Mouse (Mus musculus): Measurements from ENCODE around the gene Apc2. TPM values are rescaled to one million over a fixed set of nuclear protein-coding genes. Genes with fewer than 3 reads are reported as not detected.

Gene Apc2
- total RNA-seq, 2 experiments from 2014 or later: 93.4 to 103 TPM

DNA sequence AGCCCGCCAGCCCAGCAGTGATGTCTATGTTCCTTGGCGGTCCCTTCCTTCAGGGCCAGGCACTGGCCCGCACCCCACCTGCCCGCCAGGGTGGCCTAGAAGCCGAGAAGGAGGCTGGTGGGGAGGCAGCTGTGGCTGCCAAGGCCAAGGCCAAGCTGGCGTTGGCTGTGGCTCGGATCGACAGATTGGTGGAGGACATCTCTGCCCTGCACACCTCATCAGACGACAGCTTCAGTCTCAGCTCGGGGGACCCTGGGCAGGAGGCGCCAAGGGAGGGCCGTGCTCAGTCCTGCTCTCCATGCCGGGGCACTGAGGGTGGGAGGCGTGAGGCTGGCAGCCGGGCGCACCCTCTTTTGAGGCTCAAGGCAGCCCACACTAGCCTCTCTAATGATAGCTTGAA is 15.8 kb downstream of the Apc2 start:
- DNase-seq (ENCODE audit: low spot score in 2 of 2): no peak
- intact Hi-C loops (cut with DNase I): no loop called here

DNA sequence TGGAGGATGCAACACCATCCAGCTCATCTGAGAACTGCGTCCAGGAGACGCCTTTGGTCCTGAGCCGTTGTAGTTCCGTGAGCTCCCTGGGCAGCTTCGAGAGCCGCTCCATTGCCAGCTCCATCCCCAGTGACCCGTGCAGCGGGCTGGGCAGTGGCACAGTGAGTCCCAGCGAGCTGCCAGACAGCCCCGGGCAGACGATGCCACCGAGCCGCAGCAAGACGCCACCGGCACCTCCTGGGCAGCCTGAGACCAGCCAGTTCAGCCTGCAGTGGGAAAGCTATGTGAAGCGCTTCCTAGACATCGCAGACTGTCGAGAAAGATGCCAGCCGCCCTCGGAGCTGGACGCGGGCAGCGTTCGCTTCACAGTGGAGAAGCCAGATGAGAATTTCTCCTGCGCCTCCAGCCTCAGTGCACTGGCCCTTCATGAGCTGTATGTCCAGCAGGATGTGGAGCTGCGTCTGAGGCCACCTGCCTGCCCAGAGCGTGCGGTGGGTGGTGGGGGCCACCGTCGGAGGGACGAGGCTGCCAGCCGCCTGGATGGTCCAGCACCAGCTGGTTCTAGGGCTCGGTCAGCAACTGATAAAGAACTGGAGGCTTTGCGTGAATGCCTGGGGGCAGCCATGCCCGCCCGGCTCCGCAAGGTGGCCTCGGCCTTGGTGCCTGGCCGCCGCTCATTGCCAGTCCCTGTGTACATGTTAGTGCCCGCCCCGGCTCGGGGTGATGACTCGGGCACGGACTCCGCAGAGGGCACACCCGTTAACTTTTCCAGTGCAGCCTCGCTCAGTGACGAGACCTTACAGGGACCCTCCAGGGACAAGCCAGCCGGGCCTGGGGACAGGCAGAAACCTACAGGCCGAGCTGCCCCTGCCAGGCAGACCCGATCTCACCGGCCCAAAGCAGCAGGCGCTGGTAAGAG is 17.1 kb downstream of the Apc2 start:
- intact Hi-C loops (cut with DNase I): no loop called here

DNA sequence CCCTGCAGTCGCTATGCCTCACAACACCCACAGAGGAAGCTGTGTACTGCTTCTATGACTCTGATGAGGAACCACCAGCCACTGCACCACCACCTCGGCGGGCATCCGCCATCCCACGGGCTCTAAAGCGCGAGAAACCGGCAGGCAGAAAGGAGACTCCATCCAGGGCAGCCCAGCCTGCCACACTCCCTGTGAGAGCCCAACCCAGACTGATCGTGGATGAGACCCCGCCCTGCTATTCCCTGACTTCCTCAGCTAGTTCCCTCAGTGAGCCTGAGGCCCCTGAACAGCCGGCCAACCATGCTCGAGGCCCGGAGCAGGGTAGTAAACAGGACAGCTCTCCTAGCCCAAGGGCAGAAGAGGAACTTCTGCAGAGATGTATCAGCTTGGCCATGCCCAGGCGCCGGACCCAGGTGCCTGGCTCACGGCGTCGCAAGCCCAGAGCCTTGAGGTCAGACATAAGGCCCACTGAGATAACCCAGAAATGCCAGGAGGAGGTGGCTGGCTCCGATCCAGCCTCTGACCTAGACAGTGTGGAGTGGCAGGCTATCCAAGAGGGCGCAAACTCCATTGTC is 17.9 kb downstream of the Apc2 start:
- no peak for DNase-seq (ENCODE audit: low spot score in 2 of 2)
- intact Hi-C loops (cut with DNase I): no loop called here

More for the DNA sequence above, 17.1 kb downstream of the Apc2 start:
- DNase-seq (ENCODE audit: low spot score in 2 of 2): no peak

DNA sequence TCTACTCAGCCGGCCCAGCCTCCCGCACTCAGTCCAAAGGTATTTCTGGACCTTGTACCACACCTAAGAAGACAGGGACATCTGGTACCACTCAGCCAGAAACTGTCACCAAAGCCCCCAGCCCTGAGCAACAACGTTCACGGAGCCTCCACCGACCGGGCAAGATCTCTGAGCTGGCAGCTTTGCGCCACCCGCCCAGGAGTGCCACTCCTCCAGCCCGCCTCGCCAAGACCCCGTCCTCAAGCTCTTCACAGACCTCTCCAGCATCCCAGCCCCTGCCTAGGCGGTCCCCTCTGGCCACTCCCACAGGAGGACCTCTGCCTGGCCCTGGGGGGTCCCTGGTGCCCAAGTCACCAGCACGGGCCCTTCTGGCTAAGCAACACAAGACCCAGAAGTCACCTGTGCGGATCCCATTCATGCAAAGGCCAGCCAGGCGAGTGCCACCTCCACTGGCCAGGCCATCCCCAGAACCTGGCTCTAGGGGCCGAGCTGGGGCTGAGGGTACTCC is 18.8 kb downstream of the Apc2 start:
- no peak for DNase-seq (ENCODE audit: low spot score in 2 of 2)
- intact Hi-C loops (cut with DNase I): no loop called here

DNA sequence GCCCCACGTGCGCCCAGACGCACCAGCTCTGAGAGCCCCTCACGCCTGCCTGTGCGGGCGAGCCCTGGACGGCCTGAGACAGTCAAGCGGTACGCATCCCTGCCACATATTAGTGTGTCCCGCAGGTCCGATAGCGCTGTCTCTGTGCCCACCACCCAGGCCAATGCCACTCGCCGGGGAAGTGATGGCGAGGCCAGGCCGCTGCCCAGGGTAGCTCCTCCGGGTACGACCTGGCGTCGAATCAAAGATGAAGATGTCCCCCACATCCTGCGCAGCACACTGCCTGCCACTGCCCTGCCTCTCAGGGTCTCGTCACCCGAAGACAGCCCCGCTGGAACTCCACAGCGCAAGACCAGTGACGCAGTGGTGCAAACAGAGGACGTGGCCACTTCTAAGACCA is 19.5 kb downstream of the Apc2 start:
- intact Hi-C loops (cut with DNase I): no loop called here
- DNase-seq (ENCODE audit: low spot score in 2 of 2): no peak

DNA sequence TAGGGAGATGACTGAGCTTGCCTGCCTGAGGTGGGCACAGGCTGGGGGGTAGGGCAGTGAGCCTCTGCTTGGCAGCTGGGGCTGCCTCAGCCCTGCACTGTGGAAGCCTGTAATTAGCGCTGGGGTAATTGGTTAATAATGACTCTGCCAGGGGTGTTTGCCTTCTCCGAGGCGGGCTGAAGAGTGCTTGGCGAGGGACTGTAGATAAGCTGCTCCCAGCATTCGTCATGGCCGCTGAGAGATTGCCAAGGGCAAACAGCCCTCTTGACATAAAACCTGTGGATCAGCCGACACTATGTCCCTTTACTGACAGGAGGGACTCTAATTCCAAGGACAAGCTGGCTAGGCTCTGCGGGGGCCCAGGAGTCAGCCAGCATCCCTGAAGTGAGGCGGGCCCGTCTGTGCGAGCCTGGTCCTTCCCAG is 20.6 kb downstream of the Apc2 start:
- no peak for DNase-seq (ENCODE audit: low spot score in 2 of 2)
- intact Hi-C loops (cut with DNase I): no loop called here

DNA sequence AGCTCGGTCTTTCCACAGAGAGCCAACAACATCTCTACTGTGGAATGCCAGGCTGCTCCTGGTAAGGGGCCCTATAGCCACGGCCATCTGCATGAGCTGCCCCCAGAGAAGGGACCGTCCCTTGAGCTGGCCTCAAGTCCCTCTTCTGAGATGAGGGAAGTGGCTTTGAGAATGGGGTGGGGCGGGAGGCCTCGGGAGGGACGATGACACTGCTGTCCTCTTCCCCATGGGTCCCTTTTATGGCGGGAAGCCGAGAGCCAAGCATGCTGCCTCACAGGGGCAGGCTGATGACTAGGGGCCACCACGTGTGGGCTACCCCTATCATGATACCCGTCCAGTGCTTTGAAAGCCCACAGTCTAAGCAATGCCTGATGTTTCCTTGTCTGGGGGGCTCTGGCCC is 21.2 kb downstream of the Apc2 start:
- intact Hi-C loops (cut with DNase I): no loop called here
- DNase-seq (ENCODE audit: low spot score in 2 of 2): no peak

DNA sequence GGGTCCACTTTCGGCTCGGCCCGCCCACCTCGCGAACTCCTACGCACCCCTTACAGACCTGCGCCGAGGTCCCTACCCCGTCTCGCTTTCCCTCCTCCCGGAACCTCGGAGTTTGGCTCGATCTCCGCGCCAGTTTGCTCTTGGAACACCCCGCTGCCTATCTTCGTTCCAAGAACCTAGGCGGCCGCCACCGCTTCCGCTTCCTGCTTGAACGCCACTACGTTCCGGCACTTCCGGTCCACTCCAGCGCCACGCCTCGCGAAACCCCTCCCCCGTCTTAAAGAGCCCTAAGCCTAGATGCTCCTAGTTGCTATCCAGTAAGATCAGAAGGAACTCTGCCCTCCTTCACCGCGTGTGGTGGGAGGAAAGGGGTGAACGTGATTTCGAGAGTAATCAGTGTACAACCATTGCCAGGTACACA is 24.6 kb downstream of the Apc2 start, which contains the start of gene 2310011J03Rik:
2310011J03Rik (minus strand) TSS at position 198 of the 421 bp plus-strand sequence.
- DNase-seq (ENCODE audit: low spot score in 2 of 2): peak; percentile 91 to 96
- intact Hi-C loops (cut with DNase I): no loop called here

DNA sequence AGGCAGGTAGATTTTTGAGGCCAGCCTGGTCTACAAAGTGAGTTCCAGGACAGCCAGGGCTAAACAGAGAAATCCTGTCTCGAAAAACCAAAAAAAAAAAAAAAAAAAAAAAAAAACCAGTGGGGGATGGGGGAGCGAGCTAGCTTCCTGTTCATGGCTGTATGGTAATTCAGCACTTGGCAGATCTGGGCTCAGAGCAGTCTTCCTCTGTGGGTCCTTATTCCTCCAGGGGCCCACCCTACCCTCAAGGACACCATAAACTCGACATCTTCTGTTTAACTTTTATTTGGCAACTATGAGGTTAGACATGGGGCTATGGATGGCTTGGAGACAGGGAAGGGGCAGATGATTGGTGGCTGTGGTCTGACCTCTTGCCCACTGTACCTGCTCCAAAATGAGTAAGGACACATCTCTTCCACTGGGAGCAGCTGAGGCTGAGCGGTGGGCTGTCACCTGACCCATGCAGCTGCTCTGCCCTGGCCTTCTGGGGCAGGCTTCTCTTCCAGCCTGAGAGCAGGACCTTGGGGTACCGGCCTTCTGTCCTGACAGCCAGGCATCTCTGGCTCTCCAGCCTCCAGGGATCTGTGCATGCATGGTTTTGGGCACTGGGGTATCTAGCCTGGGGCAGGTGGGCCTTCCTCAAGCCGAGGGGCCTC is 25.4 kb downstream of the Apc2 start:
- intact Hi-C loops (cut with DNase I): no loop called here
- no peak for DNase-seq (ENCODE audit: low spot score in 2 of 2)

DNA sequence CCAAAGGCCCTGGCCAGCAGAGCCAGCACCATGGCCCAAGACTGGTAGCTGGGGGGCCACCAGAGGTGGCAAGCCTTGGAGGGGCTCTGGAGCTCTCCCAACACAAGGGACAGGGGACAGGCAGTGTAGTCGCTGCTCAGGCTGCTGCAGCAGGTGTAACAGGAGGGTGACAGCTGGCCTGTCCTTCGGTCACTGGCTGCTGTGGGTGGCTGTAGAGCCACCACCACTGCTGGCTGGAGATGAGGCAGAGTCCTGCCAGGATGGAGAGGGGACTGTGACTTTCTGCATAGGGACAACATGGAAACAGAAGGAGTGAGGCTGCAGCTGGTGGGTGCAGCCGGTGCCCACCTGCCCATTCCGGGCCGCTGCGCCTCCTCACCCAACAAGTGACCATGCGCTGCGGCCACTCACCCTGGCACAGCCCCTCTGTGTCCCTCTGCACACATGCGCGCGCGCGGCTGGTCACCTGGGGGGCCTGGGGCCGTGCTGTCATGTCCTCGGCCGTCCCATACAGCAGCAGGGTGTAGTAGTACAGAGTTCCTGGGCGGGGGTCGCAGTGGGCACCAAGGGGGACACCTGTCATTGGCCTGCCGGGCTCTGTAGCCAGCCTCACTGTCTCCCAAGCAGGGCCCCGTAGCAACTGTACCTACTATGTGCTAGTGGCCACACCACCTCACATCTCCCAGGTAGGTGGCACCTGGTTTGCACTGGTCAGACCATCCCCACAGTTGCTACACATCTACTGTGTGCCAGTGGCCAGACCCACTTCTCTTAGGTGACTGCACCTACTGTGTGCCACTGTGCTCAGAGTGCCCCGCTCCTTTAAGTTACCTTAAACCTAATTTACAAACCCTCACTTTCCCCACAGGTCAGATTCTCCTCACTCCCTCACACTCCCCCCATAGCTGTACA is 26.1 kb downstream of the Apc2 start:
- DNase-seq (ENCODE audit: low spot score in 2 of 2): no peak
- intact Hi-C loops (cut with DNase I): no loop called here

DNA sequence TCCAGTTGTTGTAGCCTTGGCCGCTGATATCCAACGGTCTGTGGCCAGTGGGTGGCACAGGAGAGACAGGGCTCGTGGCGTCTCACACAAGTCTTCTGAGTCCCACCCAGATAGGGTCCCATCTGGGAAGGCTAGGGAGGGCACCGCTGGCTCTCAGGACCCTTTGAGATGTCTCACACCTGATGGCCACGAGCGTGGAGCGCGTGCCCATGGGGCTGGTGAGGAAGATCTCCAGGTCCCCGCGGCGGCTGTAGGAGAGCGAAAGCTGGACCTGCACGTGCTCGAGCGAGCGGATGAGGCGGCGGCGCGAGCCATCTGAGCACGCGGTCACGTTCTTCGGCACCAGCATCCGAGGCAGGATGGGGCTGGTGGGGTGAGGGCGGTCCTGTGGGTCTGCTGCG is 27.0 kb downstream of the Apc2 start:
- intact Hi-C loops (cut with DNase I): no loop called here
- no peak for DNase-seq (ENCODE audit: low spot score in 2 of 2)

DNA sequence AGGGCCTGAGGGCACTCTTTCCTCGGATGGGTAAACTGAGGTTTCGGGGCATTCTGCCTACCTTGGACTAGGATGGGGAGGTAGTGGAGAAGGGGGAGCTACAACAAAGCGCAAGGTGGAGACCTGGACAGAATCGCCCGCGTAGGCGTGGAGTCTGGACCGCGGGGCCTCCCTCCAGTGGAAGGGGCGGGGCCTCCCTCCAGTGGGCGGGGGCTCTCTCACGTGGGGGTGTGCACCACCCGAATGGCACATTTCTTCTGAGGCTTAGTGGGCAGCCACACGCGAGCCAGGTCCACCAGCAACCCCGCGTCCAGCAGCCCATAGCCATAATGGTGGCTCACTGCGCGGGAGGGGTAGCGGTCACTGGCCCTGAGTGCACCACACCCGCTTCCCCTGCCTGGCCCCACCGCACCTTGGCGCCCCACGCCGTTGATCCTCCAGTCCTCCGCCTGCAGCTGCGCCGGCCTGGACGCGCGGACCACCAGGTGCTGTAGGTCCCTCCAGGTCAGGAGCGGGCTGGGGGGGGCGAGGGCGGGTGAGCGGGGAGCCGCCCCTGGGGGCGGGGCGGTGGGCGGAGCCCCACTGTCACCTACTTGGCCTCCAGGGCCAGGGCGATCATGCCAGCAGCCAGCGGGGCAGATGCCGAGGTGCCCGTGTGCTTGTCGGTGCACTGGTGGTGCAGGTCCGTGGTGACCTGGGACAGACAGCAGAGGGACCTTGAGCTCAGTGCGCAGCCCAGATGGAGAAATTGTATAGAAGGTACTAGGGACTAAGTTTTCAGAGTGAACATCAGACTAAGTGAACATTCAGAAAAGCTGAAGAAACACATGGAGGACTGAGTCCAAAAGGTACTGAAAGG is 27.7 kb downstream of the Apc2 start:
- peak in 1 of 2 experiments; percentile 55 for DNase-seq (ENCODE audit: low spot score in 2 of 2)
- intact Hi-C loops (cut with DNase I): no loop called here

DNA sequence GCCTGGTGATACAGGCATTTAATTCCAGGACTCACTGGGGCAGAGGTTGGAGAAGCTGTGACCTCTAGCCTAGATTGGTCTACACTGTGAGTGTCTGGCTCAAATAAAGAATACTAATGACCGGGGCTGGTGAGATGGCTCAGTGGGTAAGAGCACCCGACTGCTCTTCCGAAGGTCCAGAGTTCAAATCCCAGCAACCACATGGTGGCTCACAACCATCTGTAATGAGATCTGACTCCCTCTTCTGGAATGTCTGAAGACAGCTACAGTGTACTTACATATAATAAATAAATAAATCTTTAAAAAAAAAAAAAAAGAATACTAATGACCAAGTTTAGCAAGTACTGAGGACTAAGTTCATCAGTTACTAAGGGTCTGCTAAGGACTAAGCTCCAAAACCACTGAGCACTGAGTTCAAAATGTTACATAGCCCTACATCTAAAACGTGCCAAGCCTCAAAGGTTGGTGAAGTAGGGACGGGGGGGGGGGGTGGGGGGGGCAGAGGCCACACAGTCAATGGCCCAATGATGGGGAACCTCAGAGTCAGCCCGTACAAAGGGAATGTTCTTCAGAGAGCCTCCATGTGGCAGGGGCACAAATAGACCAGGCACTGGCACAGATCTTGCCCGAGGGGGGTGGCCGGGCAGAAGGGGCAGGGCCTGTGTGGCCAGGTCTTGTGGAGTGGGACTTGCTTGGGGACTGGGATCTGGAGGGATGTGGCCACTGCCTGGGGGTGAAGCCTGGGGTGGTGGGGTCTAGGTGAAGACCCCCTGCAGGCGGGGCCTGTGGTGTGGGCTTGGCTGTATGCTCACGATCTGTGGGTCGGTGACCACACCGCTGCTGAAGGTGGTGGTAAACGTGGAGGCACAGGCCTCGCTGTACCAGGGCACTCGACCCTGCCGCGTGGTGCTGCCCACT is 28.6 kb downstream of the Apc2 start:
- intact Hi-C loops (cut with DNase I): no loop called here
- no peak for DNase-seq (ENCODE audit: low spot score in 2 of 2)

DNA sequence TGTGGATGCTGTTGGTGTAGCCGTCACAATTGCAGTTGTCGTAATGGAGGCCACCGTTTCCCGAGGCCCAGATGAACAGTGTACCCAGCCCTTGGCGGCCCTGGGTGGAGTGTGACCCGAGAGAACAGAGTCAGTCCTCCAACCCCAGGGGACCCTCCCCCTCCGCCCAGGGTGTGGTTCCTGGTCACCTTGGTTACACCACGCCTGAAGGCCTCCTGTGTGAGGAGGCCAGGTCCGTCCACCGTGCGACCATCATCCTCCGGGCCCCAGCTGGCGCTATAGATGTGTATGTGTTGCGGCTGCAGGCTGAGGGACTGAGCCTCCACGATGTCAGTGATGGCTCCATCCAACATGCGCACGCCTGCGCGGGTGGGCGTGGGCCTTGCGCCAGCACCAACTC is 29.3 kb downstream of the Apc2 start:
- intact Hi-C loops (cut with DNase I): no loop called here
- DNase-seq (ENCODE audit: low spot score in 2 of 2): no peak

DNA sequence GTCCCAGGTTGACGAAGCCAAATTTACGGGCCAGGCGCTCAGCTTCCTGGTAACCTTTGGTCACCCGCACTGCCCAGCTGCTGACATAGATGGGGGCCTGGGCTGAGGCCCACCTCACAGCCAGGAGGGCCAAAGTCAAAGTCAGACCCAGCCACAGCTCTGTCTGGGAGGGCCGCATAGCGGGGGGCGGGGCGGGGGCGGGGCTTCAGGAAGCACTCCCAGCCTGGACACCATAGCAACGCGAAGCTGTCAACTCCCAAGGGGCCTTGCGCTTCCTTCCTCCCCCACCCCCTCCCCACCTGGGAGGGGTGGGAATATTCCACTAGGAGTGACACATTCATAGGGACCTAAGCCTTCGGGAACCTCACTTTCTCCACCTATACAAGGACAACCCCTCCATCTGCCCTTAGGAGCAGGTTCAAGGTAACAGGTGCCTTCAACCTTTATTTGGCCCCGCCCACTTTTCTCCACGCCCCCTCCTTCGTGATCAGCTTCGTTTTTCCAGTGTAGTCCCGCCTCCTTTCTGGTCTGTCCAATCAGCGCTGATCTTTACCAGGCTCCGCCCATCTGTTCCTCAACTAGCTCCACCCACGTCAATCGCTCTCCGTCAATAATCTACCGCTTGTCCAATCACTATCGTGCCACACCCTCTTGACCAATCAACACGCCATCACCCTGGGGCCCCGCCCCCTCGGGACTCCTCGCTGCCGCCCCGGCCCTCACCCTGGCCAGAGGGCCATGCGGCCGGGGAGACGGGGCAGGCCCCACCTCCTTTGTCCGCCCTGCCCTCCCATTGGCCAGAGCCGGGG is 33.7 kb downstream of the Apc2 start, which contains the start of the genes Pcsk4 and Reep6:
Pcsk4 (minus strand) TSS at position 226 of the 809 bp plus-strand sequence.
Reep6 (plus strand) TSS at position 681 of the 809 bp plus-strand sequence.
- DNase-seq (ENCODE audit: low spot score in 2 of 2): peak; percentile 95 to 97
- intact Hi-C loops (cut with DNase I): no loop called here

DNA sequence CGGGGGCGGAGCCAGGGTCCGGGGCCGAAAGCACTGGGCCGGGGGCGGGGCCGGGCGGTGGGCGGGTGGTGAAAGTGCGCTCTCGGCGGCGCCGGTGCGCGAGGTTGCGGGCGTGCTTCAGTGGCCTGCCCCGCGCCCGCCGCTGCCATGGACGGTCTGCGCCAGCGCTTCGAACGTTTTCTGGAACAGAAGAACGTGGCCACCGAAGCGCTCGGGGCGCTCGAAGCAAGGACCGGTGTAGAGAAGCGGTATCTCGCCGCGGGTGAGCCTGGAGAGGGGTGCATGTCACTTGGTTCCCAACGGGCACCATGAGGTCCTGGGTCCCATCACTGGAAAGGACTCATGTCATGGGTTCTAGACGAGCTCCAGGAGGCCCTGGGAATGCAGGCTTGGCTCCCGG is 34.3 kb downstream of the Apc2 start:
- intact Hi-C loops (cut with DNase I): no loop called here
- DNase-seq (ENCODE audit: low spot score in 2 of 2): no peak

Measured in left cerebral cortex, postnatal 25 days (tissue).